Mouse (Mus musculus) liver, adult 2 months (tissue): Measurements from ENCODE around the gene Car12. TPM values are rescaled to one million over a fixed set of nuclear protein-coding genes. Genes with fewer than 3 reads are reported as not detected.
"Not testable (repeated sequence)": the region's sequence is repeated elsewhere in the genome, so short reads cannot be mapped to it uniquely, and the experiment has no call there.

Experiments used
- DNase-seq: peaks from one replicate; pipeline ENCODE4 v3.0.0-alpha.2; 2011; ENCODE audit warnings: low read depth, low spot score; ENCODE audit errors: extremely low read depth
- H3K27ac ChIP-seq: fragments of 200-500 bp; replicated peaks from 2 replicates; pipeline ENCODE4 v1.5.1; 2012; ENCODE audit warnings: low read depth, mild to moderate bottlenecking, control low read depth, inconsistent platforms, low read length; ENCODE audit not compliant: insufficient read depth
- H3K27me3 ChIP-seq: fragments of 200-500 bp; 2 replicates; pipeline ENCODE4 v1.6.1; 2012; ENCODE audit warnings: mild to moderate bottlenecking, moderate library complexity, low read length, inconsistent platforms; ENCODE audit not compliant: control insufficient read depth, insufficient read depth
- H3K36me3 ChIP-seq: fragments of 200-500 bp; 2 replicates; pipeline ENCODE4 v1.6.1; 2012; ENCODE audit warnings: low read length, inconsistent platforms; ENCODE audit not compliant: control insufficient read depth, insufficient read depth
- H3K4me1 ChIP-seq: fragments of 200-500 bp; 2 replicates; pipeline ENCODE4 v1.6.1; 2011; ENCODE audit warnings: low read length; ENCODE audit not compliant: control insufficient read depth, insufficient read depth
- H3K4me3 ChIP-seq: fragments of 200-500 bp; 2 replicates; pipeline ENCODE4 v1.5.1; 2011; ENCODE audit warnings: low read depth, mild to moderate bottlenecking, control low read depth, low read length, moderate library complexity; ENCODE audit not compliant: insufficient read depth
- H3K79me2 ChIP-seq: fragments of 200-500 bp; 2 replicates; pipeline ENCODE4 v1.6.1; 2012; ENCODE audit warnings: inconsistent platforms, mild to moderate bottlenecking, low read length, moderate library complexity; ENCODE audit not compliant: control insufficient read depth, insufficient read depth
- H3K9ac ChIP-seq: fragments of 200-500 bp; 2 replicates; pipeline ENCODE4 v1.6.1; 2012; ENCODE audit warnings: low read depth, mild to moderate bottlenecking, control low read depth, inconsistent platforms, low read length
- CTCF ChIP-seq: fragments of 200-500 bp; IDR thresholded peaks from 2 replicates; pipeline ENCODE4 v1.5.1; 2011; ENCODE audit warnings: low read depth, low read length, control low read depth
- POLR2A ChIP-seq: fragments of 200-500 bp; IDR thresholded peaks from 2 replicates; pipeline ENCODE4 v1.6.1; 2011; ENCODE audit warnings: low read length, control low read depth; ENCODE audit not compliant: insufficient read depth; ENCODE audit errors: extremely low read depth
- WGBS: fragments of 180-500 bp; shearing (Covaris S2); methylation state at CpG from one replicate; pipeline ENCODE4 v1.1.7; 2018; 5-methylcytosine and 5-hydroxymethylcytosine counted together
- polyA plus RNA-seq: library from polyadenylated mRNA; depleted of rRNA; stranded (reverse); fragments of >200 nt; gene quantifications from 2 replicates; pipeline ENCODE4 v1.2.3, GENCODE M21; 2012
- total RNA-seq: library from RNA; depleted of rRNA; stranded (reverse); fragments of >200 nt; gene quantifications from 2 replicates; pipeline ENCODE4 v1.2.3, GENCODE M21; 2014

Gene Car12
- total and polyA plus RNA-seq, 2 experiments: not detected

DNA sequence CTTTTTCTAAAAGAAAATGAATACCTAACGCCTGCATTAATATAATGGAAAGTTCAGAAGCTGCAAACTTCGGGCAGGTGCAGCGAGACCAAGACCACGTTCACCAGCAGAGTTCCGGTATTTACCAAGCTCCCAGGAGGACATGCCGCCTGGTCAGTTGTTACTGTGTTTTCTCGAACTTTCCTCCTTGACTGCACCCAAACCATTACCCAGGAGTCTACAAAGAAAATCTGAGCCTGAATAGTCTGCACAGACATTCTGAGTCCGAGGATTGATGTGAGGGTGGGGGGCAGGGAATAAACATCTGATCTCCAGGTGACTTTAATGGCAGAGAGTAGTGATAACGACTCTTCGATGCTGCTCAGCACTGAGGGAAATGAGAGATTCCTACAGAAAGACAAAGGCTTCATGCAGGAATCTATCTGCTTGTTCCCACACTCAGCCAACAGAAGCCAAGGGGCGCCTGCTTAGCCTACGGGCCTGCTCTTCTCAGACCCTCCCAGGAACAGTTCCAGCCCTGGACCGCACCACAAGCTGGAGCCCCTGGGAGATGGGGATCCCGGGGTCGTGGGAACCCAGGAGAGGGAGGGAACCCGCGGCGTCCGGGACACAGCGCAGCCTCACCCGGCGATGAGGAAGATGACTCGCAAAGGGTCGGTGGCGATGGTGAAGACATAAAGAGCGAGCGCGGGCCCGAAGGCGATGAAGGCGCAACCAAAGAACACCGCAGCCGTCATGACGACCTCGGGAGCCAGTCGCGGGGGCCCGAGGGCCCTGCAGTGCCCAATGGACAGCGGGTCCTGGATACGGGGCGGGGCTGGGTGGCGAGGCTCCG is 81.4 kb downstream of the Car12 start:
- peak overlapping the region; percentile 58 for H3K4me3 ChIP-seq
- no peak for TF ChIP-seq POLR2A
- TF ChIP-seq CTCF: no peak
- peaks cover 4% of the 10 kb centered on the region for H3K4me1 ChIP-seq
- no peak overlapping the region for H3K27ac ChIP-seq
- 4% methylated on average over 43 of the region's 43 CpGs for whole genome bisulfite sequencing
- peak overlapping the region; percentile 49 for H3K9ac ChIP-seq
- no peaks in the 10 kb centered on the region for H3K79me2 ChIP-seq
- no peaks in the 10 kb centered on the region for H3K36me3 ChIP-seq
- no peak for DNase-seq
- H3K27me3 ChIP-seq: no peaks in the 10 kb centered on the region

DNA sequence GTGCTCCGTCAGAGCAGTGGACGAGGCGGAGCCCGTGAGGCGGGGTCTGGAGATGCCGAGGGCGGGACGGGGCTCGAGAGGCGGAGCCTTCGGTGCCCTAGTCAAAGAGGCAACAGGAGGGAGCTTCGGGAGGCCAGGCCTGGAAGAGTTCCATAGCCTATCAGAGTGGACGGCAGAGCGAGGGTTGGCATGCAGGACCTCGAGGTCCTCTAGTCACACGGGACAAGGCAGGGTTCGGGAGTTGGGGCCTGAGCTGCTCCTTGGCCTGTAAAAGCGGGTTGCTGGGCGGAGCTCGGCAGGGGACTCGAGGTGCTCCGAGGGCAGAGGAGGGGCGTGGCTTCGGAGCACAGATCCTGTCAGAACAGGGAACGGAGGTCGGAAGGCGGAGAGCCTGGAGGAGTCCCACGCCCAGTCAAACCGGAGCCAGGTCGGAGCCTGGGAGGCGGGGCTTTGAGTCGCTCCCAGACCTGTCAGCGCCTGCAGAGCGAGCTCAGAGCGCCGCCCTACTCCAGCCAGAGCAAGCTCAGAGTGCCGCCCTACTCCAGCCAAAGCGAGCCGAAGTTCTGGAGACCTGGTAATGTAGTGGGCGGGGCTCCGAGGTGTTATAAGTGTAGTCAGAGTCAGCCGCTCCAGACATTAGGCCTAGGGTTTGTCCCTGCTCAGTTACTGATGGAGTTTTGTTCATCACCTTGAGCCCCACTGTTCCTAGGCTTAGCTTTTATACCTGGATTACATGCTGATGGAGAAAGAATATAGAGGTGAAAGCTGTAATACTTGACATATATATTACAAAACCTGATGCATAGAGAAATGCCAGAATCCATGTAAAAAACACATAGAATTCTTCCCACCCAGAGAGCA is 82.2 kb downstream of the Car12 start, which contains the start of gene Aph1b:
Gene Aph1b (minus strand): TSS at position 27 of the 861 bp plus-strand sequence.
- Histone ChIP-seq H3K4me3 (peak within 1 kb of the TSS; percentile 58), H3K27ac (peak within 1 kb of the TSS; percentile 67), H3K4me1 (peaks cover 4% of the 10 kb centered on the region), H3K79me2 (no peaks in the 10 kb centered on the region), H3K9ac (peak within 1 kb of the TSS; percentile 51), H3K36me3 (no peaks in the 10 kb centered on the region), H3K27me3 (no peaks in the 10 kb centered on the region)
- TF ChIP-seq CTCF: no peak
- peak; percentile 16; the same call in 1 of the 2 replicates for TF ChIP-seq POLR2A
- whole genome bisulfite sequencing: under 1% methylated on average over 42 of the region's 42 CpGs
- peak; percentile 98 for DNase-seq

DNA sequence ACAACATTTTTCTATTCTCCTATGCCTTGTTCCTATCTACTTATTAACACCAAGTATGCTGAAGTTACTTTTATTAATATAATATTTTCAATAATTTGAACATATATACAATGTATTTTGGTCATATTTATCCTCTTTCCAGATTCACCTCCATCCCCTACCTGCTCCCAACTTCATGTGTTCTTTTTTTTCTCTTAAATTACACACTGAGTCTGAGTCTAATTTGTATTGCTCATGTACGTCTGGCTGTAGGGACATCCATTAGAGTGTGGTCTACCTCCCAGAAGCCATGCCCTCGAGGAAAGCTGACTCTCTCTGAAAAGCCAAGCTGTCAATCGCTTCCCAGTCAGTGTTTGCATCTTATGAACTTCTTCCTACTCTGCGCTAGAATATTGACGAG is 83.3 kb downstream of the Car12 start, which contains the start of gene Gm10647:
Gene Gm10647 (plus strand): TSS at position 301 of the 400 bp plus-strand sequence.
- Histone ChIP-seq H3K36me3 (no peaks in the 10 kb centered on the region), H3K79me2 (no peaks in the 10 kb centered on the region), H3K9ac (peak within 1 kb of the TSS; percentile 11; the same call in 1 of the 2 replicates), H3K27ac (no peak within 1 kb of the TSS), H3K4me1 (peaks cover 4% of the 10 kb centered on the region), H3K4me3 (peak within 1 kb of the TSS; percentile 58), H3K27me3 (no peaks in the 10 kb centered on the region)
- DNase-seq: no peak
- 41% methylated on average over 5 of the region's 5 CpGs for WGBS
- TF ChIP-seq CTCF (no peak), POLR2A (no peak)

GRCm38 (mm10) chr9:66801947-66802346 is 88.5 kb downstream of the Car12 start:
- 0 out of 2 replicates have a peak overlapping the region, but pooled peaks have one; percentile 4 for H3K4me3 ChIP-seq
- no peaks in the 10 kb centered on the region for H3K79me2 ChIP-seq
- H3K4me1 ChIP-seq: peaks cover 10% of the 10 kb centered on the region
- TF ChIP-seq POLR2A: no peak
- TF ChIP-seq CTCF: no peak
- no peaks in the 10 kb centered on the region for H3K36me3 ChIP-seq
- H3K9ac ChIP-seq: peak overlapping the region; percentile 14; the same call in 1 of the 2 replicates
- no peaks in the 10 kb centered on the region for H3K27me3 ChIP-seq
- no peak overlapping the region; the same call in 1 of the 2 replicates for H3K27ac ChIP-seq
- peak; percentile 30 for DNase-seq
- WGBS: 10% methylated on average over 12 of the region's 12 CpGs

GRCm38 (mm10) chr9:66805951-66806350 is 92.5 kb downstream of the Car12 start:
- DNase-seq, H3K9ac ChIP-seq, H3K27me3 ChIP-seq, H3K4me3 ChIP-seq, H3K36me3 ChIP-seq, H3K4me1 ChIP-seq, H3K27ac ChIP-seq, H3K79me2 ChIP-seq: not testable (repeated sequence)
- 56% methylated on average over 32 of the region's 37 CpGs for WGBS
